Mouse (Mus musculus) embryonic facial prominence, embryonic 15.5 days (tissue): Measurements from ENCODE around the gene Sae1. TPM values are rescaled to one million over a fixed set of nuclear protein-coding genes. Genes with fewer than 3 reads are reported as not detected.

Source experiments
- ATAC-seq: fragments of 200-750 bp; cut with Nextera tagmentation; 2 replicates; pipeline ENCODE4 v1.8.0; 2017; ENCODE audit warnings: low read depth, moderate TSS enrichment; ENCODE audit not compliant: insufficient number of reproducible peaks, low FRiP score, low TSS enrichment
- H3K27ac ChIP-seq: fragments of 300-500 bp; sonication (generic); replicated peaks from 2 replicates; pipeline ENCODE4 v1.5.1; 2015; ENCODE audit warnings: mild to moderate bottlenecking, inconsistent platforms
- H3K27me3 ChIP-seq: fragments of 300-500 bp; sonication (generic); 2 replicates; pipeline ENCODE4 v1.6.1; 2015; ENCODE audit warnings: inconsistent platforms
- H3K36me3 ChIP-seq: fragments of 300-500 bp; sonication (generic); 2 replicates; pipeline ENCODE4 v1.6.1; 2015; ENCODE audit warnings: mild to moderate bottlenecking, inconsistent platforms
- H3K4me1 ChIP-seq: fragments of 300-500 bp; sonication (generic); 2 replicates; pipeline ENCODE4 v1.6.1; 2015; ENCODE audit warnings: inconsistent platforms
- H3K4me2 ChIP-seq: fragments of 300-500 bp; sonication (generic); replicated peaks from 2 replicates; pipeline ENCODE4 v1.6.1; 2015; ENCODE audit warnings: mild to moderate bottlenecking, inconsistent platforms
- H3K4me3 ChIP-seq: fragments of 300-500 bp; sonication (generic); replicated peaks from 2 replicates; pipeline ENCODE4 v1.5.1; 2015; ENCODE audit warnings: mild to moderate bottlenecking, inconsistent platforms
- H3K9ac ChIP-seq: fragments of 300-500 bp; sonication (generic); 2 replicates; pipeline ENCODE4 v1.6.1; 2015; ENCODE audit warnings: inconsistent platforms
- H3K9me3 ChIP-seq: fragments of 300-500 bp; sonication (generic); replicated peaks from 2 replicates; pipeline ENCODE4 v1.6.1; 2016; ENCODE audit warnings: inconsistent platforms
- WGBS: fragments of 180-500 bp; shearing (Covaris S2); methylation state at CpG from one replicate; pipeline ENCODE4 v1.1.7; 2015; 5-methylcytosine and 5-hydroxymethylcytosine counted together
- polyA plus RNA-seq: library from polyadenylated mRNA; unstranded; fragments of >200 nt; fragmentation: Nextera tagmentation; extraction: Ambion mirVana; gene quantifications from 2 replicates; pipeline ENCODE4 v1.2.1, GENCODE M21; 2015

The Sae1 gene
- polyA plus RNA-seq, 1 experiment from 2014 or later, result 292 TPM

GRCm38 (mm10) chr7:16374989-16375388 is 12.6 kb downstream of the Sae1 start:
- Histone ChIP-seq H3K4me1 (no peaks in the 10 kb centered on the region), H3K27ac (no peak overlapping the region), H3K36me3 (peaks cover 63% of the 10 kb centered on the region), H3K9ac (no peak overlapping the region), H3K4me2 (no peak overlapping the region), H3K9me3 (no peaks in the 10 kb centered on the region), H3K4me3 (no peak overlapping the region), H3K27me3 (no peaks in the 10 kb centered on the region)
- 84% methylated on average over 5 of the region's 5 CpGs for WGBS
- no peak for ATAC-seq

- WGBS, result 65% methylated on average over 2 of the region's 2 CpGs
Observed at GRCm38 (mm10) chr7:16373719-16374118, 13.9 kb downstream of the Sae1 start.

GRCm38 (mm10) chr7:16370596-16370995 is 17.0 kb downstream of the Sae1 start:
- Histone ChIP-seq H3K9me3 (no peaks in the 10 kb centered on the region), H3K36me3 (peaks cover 65% of the 10 kb centered on the region), H3K27me3 (no peaks in the 10 kb centered on the region), H3K9ac (no peak overlapping the region), H3K4me1 (no peaks in the 10 kb centered on the region), H3K4me3 (no peak overlapping the region), H3K4me2 (no peak overlapping the region), H3K27ac (no peak overlapping the region)
- WGBS, result 91% methylated on average over 2 of the region's 2 CpGs
- ATAC-seq, result no peak

More at GRCm38 (mm10) chr7:16373719-16374118, 13.9 kb downstream of the Sae1 start:
- no peak overlapping the region for H3K9ac ChIP-seq
- H3K4me1 ChIP-seq, result no peaks in the 10 kb centered on the region
- no peaks in the 10 kb centered on the region for H3K27me3 ChIP-seq
- no peak overlapping the region for H3K4me2 ChIP-seq
- no peak overlapping the region for H3K27ac ChIP-seq
- H3K36me3 ChIP-seq, result peaks cover 65% of the 10 kb centered on the region
- no peak overlapping the region for H3K4me3 ChIP-seq
- ATAC-seq, result no peak
- no peaks in the 10 kb centered on the region for H3K9me3 ChIP-seq

- Histone ChIP-seq H3K27me3 (no peaks in the 10 kb centered on the region), H3K4me3 (no peak overlapping the region), H3K4me2 (no peak overlapping the region), H3K9me3 (no peaks in the 10 kb centered on the region), H3K4me1 (no peaks in the 10 kb centered on the region), H3K27ac (no peak overlapping the region), H3K36me3 (peaks cover 72% of the 10 kb centered on the region), H3K9ac (no peak overlapping the region)
- WGBS, result 71% methylated on average over 2 of the region's 2 CpGs
- ATAC-seq, result no peak
Observed at GRCm38 (mm10) chr7:16368835-16369234, 18.8 kb downstream of the Sae1 start.

GRCm38 (mm10) chr7:16366669-16367068 is 20.9 kb downstream of the Sae1 start:
- Histone ChIP-seq H3K27ac (no peak overlapping the region), H3K9ac (no peak overlapping the region), H3K9me3 (no peaks in the 10 kb centered on the region), H3K4me1 (no peaks in the 10 kb centered on the region), H3K4me3 (no peak overlapping the region), H3K36me3 (peaks cover 73% of the 10 kb centered on the region), H3K27me3 (no peaks in the 10 kb centered on the region), H3K4me2 (no peak overlapping the region)
- 82% methylated on average over 4 of the region's 4 CpGs for WGBS
- ATAC-seq, result no peak

GRCm38 (mm10) chr7:16366133-16366646 is 21.4 kb downstream of the Sae1 start:
- Histone ChIP-seq H3K27me3 (no peaks in the 10 kb centered on the region), H3K4me3 (no peak overlapping the region), H3K4me1 (no peaks in the 10 kb centered on the region), H3K36me3 (peaks cover 75% of the 10 kb centered on the region), H3K27ac (no peak overlapping the region), H3K9ac (no peak overlapping the region), H3K4me2 (no peak overlapping the region), H3K9me3 (no peaks in the 10 kb centered on the region)
- ATAC-seq, result peak; percentile 4; the same call in 1 of the 2 replicates
- 79% methylated on average over 10 of the region's 10 CpGs for WGBS

GRCm38 (mm10) chr7:16364901-16365500 is 22.6 kb downstream of the Sae1 start:
- 56% methylated on average over 4 of the region's 4 CpGs for WGBS
- Histone ChIP-seq H3K4me3 (no peak overlapping the region), H3K27ac (no peak overlapping the region), H3K4me2 (no peak overlapping the region), H3K9me3 (no peaks in the 10 kb centered on the region), H3K36me3 (peaks cover 72% of the 10 kb centered on the region), H3K9ac (no peak overlapping the region), H3K27me3 (no peaks in the 10 kb centered on the region), H3K4me1 (no peaks in the 10 kb centered on the region)
- no peak for ATAC-seq

GRCm38 (mm10) chr7:16364319-16364718 is 23.3 kb downstream of the Sae1 start:
- H3K4me1 ChIP-seq, result no peaks in the 10 kb centered on the region
- H3K36me3 ChIP-seq, result peaks cover 67% of the 10 kb centered on the region
- H3K9me3 ChIP-seq, result no peaks in the 10 kb centered on the region
- no peaks in the 10 kb centered on the region for H3K27me3 ChIP-seq
- no peak overlapping the region for H3K9ac ChIP-seq
- WGBS, result 76% methylated on average over 1 of the region's 1 CpGs
- ATAC-seq, result no peak
- no peak overlapping the region for H3K4me2 ChIP-seq
- no peak overlapping the region for H3K27ac ChIP-seq
- H3K4me3 ChIP-seq, result no peak overlapping the region

- no peak for ATAC-seq
- H3K4me2 ChIP-seq, result no peak overlapping the region
- H3K27ac ChIP-seq, result no peak overlapping the region
- no peaks in the 10 kb centered on the region for H3K9me3 ChIP-seq
- no peak overlapping the region for H3K4me3 ChIP-seq
- no peak overlapping the region for H3K9ac ChIP-seq
- H3K36me3 ChIP-seq, result peaks cover 54% of the 10 kb centered on the region
- WGBS, result 92% methylated on average over 3 of the region's 3 CpGs
- no peaks in the 10 kb centered on the region for H3K4me1 ChIP-seq
- no peaks in the 10 kb centered on the region for H3K27me3 ChIP-seq
Observed at GRCm38 (mm10) chr7:16357602-16358001, 30.0 kb downstream of the Sae1 start.

- WGBS, result 93% methylated on average over 3 of the region's 3 CpGs
- H3K27ac ChIP-seq, result no peak overlapping the region
- no peak for ATAC-seq
Observed at GRCm38 (mm10) chr7:16355854-16356594, 31.6 kb downstream of the Sae1 start.

GRCm38 (mm10) chr7:16349999-16350398 is 37.6 kb downstream of the Sae1 start:
- Histone ChIP-seq H3K27ac (no peak overlapping the region), H3K4me2 (no peak overlapping the region), H3K36me3 (peaks cover 60% of the 10 kb centered on the region), H3K9me3 (no peaks in the 10 kb centered on the region), H3K4me1 (no peaks in the 10 kb centered on the region), H3K4me3 (no peak overlapping the region), H3K27me3 (no peaks in the 10 kb centered on the region), H3K9ac (no peak overlapping the region)
- 93% methylated on average over 5 of the region's 5 CpGs for WGBS
- no peak for ATAC-seq

More at GRCm38 (mm10) chr7:16355854-16356594, 31.6 kb downstream of the Sae1 start:
- no peaks in the 10 kb centered on the region for H3K27me3 ChIP-seq
- no peaks in the 10 kb centered on the region for H3K4me1 ChIP-seq
- no peak overlapping the region for H3K4me3 ChIP-seq
- peaks cover 59% of the 10 kb centered on the region for H3K36me3 ChIP-seq
- no peak overlapping the region for H3K9ac ChIP-seq
- H3K4me2 ChIP-seq, result no peak overlapping the region
- no peaks in the 10 kb centered on the region for H3K9me3 ChIP-seq
